Comparison of ENCODE assay signal across 8 mouse cellular contexts in the genomic region with DNA sequence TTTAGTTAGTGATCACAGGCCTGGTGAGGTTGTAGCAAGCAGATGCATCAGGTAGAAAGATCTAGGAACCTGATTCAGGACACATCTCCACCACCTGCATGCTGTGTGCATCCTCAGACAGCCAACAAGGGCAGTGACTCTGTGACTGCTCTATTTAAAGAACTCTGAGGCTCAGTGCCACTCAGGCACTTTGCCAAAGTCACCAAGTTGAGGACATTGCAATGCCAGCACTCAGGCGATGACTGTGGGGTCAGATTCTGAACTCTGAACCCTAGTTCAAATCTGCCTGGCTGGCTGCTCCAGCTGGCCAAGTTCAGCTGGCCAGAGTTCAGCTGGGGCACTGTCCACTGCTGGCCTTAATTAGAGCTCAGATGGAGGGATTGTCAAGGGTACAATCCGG. TPM values are rescaled to one million over a fixed set of nuclear protein-coding genes. Genes with fewer than 3 reads are reported as not detected.
DNase-seq lines count a peak whose midpoint lies in the region; ATAC-seq and TF ChIP-seq lines count a peak whose summit lies in the region.

No protein-coding gene starts in this region.

- WGBS in heart, embryonic 13.5 days, result 48% methylated on average over 2 of the region's 2 CpGs
- WGBS in lung, postnatal 0 days, result 31% methylated on average over 2 of the region's 2 CpGs
- WGBS in limb, embryonic 10.5 days, result 87% methylated on average over 2 of the region's 2 CpGs
- WGBS in forebrain, postnatal 0 days, result 83% methylated on average over 2 of the region's 2 CpGs

- H3K27ac ChIP-seq in heart, embryonic 13.5 days (replicated peaks), result peak overlapping the region; percentile 82
- peak overlapping the region; percentile 93 for H3K27ac ChIP-seq in lung, postnatal 0 days (ENCODE audit: low read length)
- H3K27ac ChIP-seq in limb, embryonic 10.5 days, result no peak overlapping the region
- H3K27ac ChIP-seq in forebrain, postnatal 0 days (ENCODE audit: low read depth, low read length), result no peak overlapping the region

- ATAC-seq in heart, embryonic 13.5 days (ENCODE audit: extremely low read depth, insufficient number of reproducible peaks, low FRiP score, low TSS enrichment), result no peak
- ATAC-seq in lung, postnatal 0 days, result 0 out of 2 replicates have a peak, but pooled peaks have one; percentile 16
- ATAC-seq in inflammation-experienced regulatory T-cells, adult 6 months, result no peak
- ATAC-seq in forebrain, postnatal 0 days, result no peak

- H3K9ac ChIP-seq in heart, embryonic 13.5 days, result no peak overlapping the region; the same call in 1 of the 2 replicates
- H3K9ac ChIP-seq in lung, postnatal 0 days (replicated peaks; ENCODE audit: low read depth), result no peak overlapping the region
- H3K9ac ChIP-seq in forebrain, postnatal 0 days, result no peak overlapping the region

- H3K9me3 ChIP-seq in heart, embryonic 13.5 days, result no peaks in the 10 kb centered on the region
- H3K9me3 ChIP-seq in lung, postnatal 0 days (ENCODE audit: low read length), result no peaks in the 10 kb centered on the region
- H3K9me3 ChIP-seq in limb, embryonic 10.5 days (replicated peaks), result no peaks in the 10 kb centered on the region
- H3K9me3 ChIP-seq in forebrain, postnatal 0 days (ENCODE audit: low read length), result no peaks in the 10 kb centered on the region

- H3K36me3 ChIP-seq in heart, embryonic 13.5 days, result no peaks in the 10 kb centered on the region
- no peaks in the 10 kb centered on the region for H3K36me3 ChIP-seq in lung, postnatal 0 days (ENCODE audit: insufficient read depth, low read length)
- H3K36me3 ChIP-seq in limb, embryonic 10.5 days, result no peaks in the 10 kb centered on the region
- no peaks in the 10 kb centered on the region for H3K36me3 ChIP-seq in forebrain, postnatal 0 days (ENCODE audit: insufficient read depth)

- H3K4me2 ChIP-seq in heart, embryonic 13.5 days, result no peak overlapping the region; the same call in 1 of the 2 replicates
- H3K4me2 ChIP-seq in lung, postnatal 0 days (replicated peaks; ENCODE audit: low read depth, low read length), result 0 out of 2 replicates have a peak overlapping the region, but pooled peaks have one; percentile 1
- no peak overlapping the region for H3K4me2 ChIP-seq in forebrain, postnatal 0 days (ENCODE audit: low read depth)

- no peaks in the 10 kb centered on the region for H3K27me3 ChIP-seq in heart, embryonic 13.5 days (replicated peaks)
- H3K27me3 ChIP-seq in lung, postnatal 0 days (replicated peaks; ENCODE audit: insufficient read depth, low read length), result no peaks in the 10 kb centered on the region
- no peaks in the 10 kb centered on the region for H3K27me3 ChIP-seq in limb, embryonic 10.5 days (ENCODE audit: low read depth, poor library complexity, severe bottlenecking)
- H3K27me3 ChIP-seq in forebrain, postnatal 0 days (ENCODE audit: insufficient read depth, low read length), result no peaks in the 10 kb centered on the region

- no peak for TF ChIP-seq CTCF in lung, postnatal 0 days (IDR thresholded peaks at IDR 0.05)
- no peak for TF ChIP-seq CTCF in forebrain, postnatal 0 days (IDR thresholded peaks at IDR 0.05; ENCODE audit: low read depth)

- peak; percentile 48 to 55 for DNase-seq in cerebellum, postnatal 10 days
- DNase-seq in cerebellum, adult 8-10 months, result no peak
- peak; percentile 62 for DNase-seq in adrenal gland, adult 8-10 months
- DNase-seq in lung, postnatal 0 days (ENCODE audit: low spot score), result peak; percentile 46
- no peak for DNase-seq in limb, embryonic 10.5 days (ENCODE audit: low spot score)
- DNase-seq in forebrain, postnatal 0 days, result no peak

- H3K4me3 ChIP-seq in heart, embryonic 13.5 days, result no peak overlapping the region
- H3K4me3 ChIP-seq in lung, postnatal 0 days (ENCODE audit: low read depth, low read length), result no peak overlapping the region
- H3K4me3 ChIP-seq in limb, embryonic 10.5 days, result no peak overlapping the region
- no peak overlapping the region for H3K4me3 ChIP-seq in forebrain, postnatal 0 days (ENCODE audit: low read depth, low read length)

- peaks cover 32% of the 10 kb centered on the region for H3K4me1 ChIP-seq in heart, embryonic 13.5 days
- peaks cover 21% of the 10 kb centered on the region for H3K4me1 ChIP-seq in lung, postnatal 0 days (ENCODE audit: insufficient read depth, low read depth, low read length)
- H3K4me1 ChIP-seq in limb, embryonic 10.5 days, result peaks cover 8% of the 10 kb centered on the region; the same call in 1 of the 2 replicates
- no peaks in the 10 kb centered on the region for H3K4me1 ChIP-seq in forebrain, postnatal 0 days (ENCODE audit: insufficient read depth)

- no peak; the same call in 1 of the 2 replicates for TF ChIP-seq EP300 in lung, postnatal 0 days (IDR thresholded peaks at IDR 0.05)

RNA-seq across cellular contexts. Expression of a gene that starts 22.3 kb away (rescaled TPM):
- 100 to 1,000 TPM; 112 to 129 (median 123) TPM for total RNA-seq in adrenal gland, adult 8-10 months (2022)
- 80.6 and 81.1 TPM in 2 replicates for polyA plus RNA-seq in heart, embryonic 13.5 days (2015; fragmentation: Nextera tagmentation; extraction: Ambion mirVana)
- polyA plus RNA-seq in lung, postnatal 0 days (2015; fragmentation: Nextera tagmentation; extraction: Ambion mirVana), result 179 and 217 TPM in 2 replicates
- polyA plus RNA-seq in inflammation-experienced regulatory T-cells, adult 6 months (2017; shearing (Covaris generic)), result 100 to 1,000 TPM in 2 of 3 experiments, 10 to 100 TPM in 1; 75.9 to 149 (median 110) TPM
- 52.4 and 54.0 TPM in 2 replicates for polyA plus RNA-seq in limb, embryonic 10.5 days (2016; fragmentation: Nextera tagmentation; extraction: Ambion mirVana)
- 68.2 and 79.7 TPM in 2 replicates for total RNA-seq in forebrain, postnatal 0 days (2014; rRNA removed)
- 60.7 and 63.4 TPM in 2 replicates for polyA plus RNA-seq in forebrain, postnatal 0 days (2015; fragmentation: Nextera tagmentation; extraction: Ambion mirVana)

RNA-seq across cellular contexts. Expression of a gene that starts 34.9 kb away (rescaled TPM):
- total RNA-seq in adrenal gland, adult 8-10 months (2022), result under 1 TPM in 1 of 4 experiments, not detected in 3; 0.16 TPM
- polyA plus RNA-seq in heart, embryonic 13.5 days (2015; fragmentation: Nextera tagmentation; extraction: Ambion mirVana), result not detected in 2 replicates
- 0.11 and 0.12 TPM in 2 replicates for polyA plus RNA-seq in lung, postnatal 0 days (2015; fragmentation: Nextera tagmentation; extraction: Ambion mirVana)
- polyA plus RNA-seq in inflammation-experienced regulatory T-cells, adult 6 months (2017; shearing (Covaris generic)), result under 1 TPM in 1 of 3 experiments, not detected in 2; 0.20 TPM
- polyA plus RNA-seq in limb, embryonic 10.5 days (2016; fragmentation: Nextera tagmentation; extraction: Ambion mirVana), result not detected in 2 replicates
- total RNA-seq in forebrain, postnatal 0 days (2014; rRNA removed), result 0.29 TPM in 1 of 2 replicates, not detected in the other
- 0.08 and 0.12 TPM in 2 replicates for polyA plus RNA-seq in forebrain, postnatal 0 days (2015; fragmentation: Nextera tagmentation; extraction: Ambion mirVana)

Comparison
In these comparisons a context has a peak if more than half of its experiments do, and no peak if none do; other contexts are left out.
1. DNase-seq: peak in cerebellum, postnatal 10 days (2 of 2), adrenal gland, adult 8-10 months (single experiment) and lung, postnatal 0 days (single experiment); none in cerebellum, adult 8-10 months (single experiment), limb, embryonic 10.5 days (single experiment) and forebrain, postnatal 0 days (single experiment).
2. H3K27ac ChIP-seq: peak in heart, embryonic 13.5 days (single experiment) and lung, postnatal 0 days (single experiment); none in limb, embryonic 10.5 days (single experiment) and forebrain, postnatal 0 days (single experiment).